Mouse (Mus musculus) large intestine, adult 2 months (tissue): ENCODE data around the gene Tmem98. TPM values are rescaled to one million over a fixed set of nuclear protein-coding genes. Genes with fewer than 3 reads are reported as not detected.

Experiments used
- DNase-seq: peaks from one replicate; pipeline ENCODE4 v3.0.0-alpha.2; 2012; ENCODE audit warnings: low read depth, low spot score
- WGBS: fragments of 180-500 bp; shearing (Covaris S2); methylation state at CpG from one replicate; pipeline ENCODE4 v1.1.7; 2018; 5-methylcytosine and 5-hydroxymethylcytosine counted together
- polyA plus RNA-seq: library from polyadenylated mRNA; depleted of rRNA; stranded (reverse); fragments of >200 nt; gene quantifications from 2 replicates; pipeline ENCODE4 v1.2.3, GENCODE M21; 2012

Gene Tmem98
- polyA plus RNA-seq, 1 experiment: 159 TPM

DNA sequence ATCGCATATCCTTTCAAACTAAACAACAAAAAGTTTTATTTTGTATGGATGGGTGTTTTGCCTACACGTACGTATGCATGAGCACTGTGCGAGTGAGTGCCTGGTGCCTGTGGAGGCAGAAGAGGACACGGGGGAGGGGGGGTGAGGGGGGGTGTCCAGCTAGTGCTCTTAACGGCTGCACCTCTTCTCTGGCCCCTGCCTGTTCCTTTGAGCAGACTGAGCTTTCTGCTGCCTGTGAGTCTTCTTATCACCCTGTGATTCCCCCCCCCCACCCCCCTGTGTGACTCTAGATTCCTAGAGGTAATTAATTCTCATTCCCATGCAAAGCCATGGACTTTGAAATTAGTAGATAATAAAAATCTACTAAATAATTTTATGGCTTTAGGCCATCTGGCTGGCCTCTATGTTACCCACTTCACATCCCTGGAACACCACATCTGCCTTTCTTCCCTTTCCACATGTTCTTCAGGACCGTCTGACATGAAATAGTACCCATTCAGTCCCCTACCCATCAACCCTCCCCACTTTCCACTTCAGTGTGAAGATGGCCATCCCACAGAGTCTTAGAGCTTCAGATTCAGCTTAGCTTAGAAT lies 20.2 kb upstream of the Tmem98 start:
- DNase-seq: no peak
- 42% methylated on average over 7 of the region's 7 CpGs for WGBS

DNA sequence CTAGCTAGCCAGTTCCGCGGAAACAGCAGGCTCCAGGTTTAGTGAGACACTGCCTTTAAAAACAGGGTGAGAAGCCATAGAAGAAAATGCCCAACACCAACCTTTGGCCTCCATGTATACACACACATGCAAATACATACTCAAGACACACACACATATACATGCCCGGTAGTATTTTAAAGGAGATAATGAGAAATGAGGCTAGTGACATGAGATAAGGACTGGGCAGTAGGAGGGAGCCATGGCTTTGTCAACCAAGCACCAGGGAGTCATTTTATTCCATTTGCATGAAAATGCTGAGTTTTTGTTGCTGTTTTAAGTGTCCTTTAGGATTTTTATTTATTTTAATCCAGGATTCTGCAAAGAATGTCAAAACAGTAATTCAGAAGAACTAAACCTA lies 19.6 kb upstream of the Tmem98 start:
- DNase-seq: no peak
- WGBS: 45% methylated on average over 3 of the region's 3 CpGs

DNA sequence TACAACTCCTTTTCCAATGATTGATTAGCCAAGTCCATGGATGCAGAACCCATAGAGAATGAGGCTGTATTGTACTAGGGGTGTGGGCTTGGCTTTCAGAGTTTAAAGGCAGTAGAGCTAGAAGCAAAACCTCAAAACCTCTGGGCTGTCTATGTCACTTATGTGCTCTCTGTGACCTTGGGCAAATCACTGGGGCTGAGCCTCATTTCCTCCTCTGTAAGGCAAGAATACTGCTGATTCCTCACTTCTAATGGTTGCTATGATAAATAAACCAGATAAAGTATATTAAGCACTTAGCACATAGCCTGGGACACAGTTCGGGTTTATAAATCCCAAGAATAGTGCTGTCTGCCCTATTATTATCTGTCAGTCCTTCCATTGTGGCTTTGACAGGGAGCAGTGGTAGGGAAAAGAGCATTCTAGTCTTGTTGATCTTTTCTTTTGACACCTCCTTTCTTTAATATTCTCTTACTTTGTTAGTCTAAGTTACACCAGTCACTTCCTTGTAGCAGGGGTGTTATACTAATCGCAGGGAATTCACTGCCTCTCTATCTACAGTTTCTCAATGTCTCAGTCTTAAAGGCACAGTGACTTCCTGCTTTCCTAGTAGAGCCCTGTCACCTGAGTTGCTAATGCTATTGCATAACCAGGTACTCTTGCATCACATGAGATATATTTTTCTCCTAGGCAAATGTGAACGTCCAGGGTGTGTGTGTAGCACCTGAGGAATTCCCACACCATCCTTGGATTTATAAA lies 18.1 kb upstream of the Tmem98 start:
- 15% methylated on average over 3 of the region's 3 CpGs for WGBS
- DNase-seq: no peak

DNA sequence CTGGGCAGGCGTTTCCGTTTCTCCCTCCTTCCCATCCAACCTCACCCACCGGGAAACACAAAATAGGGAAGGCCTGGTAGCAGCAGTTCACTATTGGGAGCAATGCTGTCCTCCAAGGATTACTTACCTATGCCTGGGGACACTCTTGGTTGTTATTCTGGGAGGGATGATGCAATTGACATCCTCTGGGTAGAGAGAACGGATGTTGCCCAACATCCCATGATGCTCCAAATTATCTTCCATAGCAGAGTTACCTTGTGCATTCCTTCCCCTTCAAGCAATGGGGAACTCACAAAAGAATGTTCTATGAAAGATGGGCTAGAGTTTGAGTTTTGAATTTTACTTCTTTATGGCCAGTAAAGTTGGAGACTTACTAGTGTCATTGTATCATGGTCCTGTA lies 16.6 kb upstream of the Tmem98 start:
- WGBS: 87% methylated on average over 4 of the region's 4 CpGs

DNA sequence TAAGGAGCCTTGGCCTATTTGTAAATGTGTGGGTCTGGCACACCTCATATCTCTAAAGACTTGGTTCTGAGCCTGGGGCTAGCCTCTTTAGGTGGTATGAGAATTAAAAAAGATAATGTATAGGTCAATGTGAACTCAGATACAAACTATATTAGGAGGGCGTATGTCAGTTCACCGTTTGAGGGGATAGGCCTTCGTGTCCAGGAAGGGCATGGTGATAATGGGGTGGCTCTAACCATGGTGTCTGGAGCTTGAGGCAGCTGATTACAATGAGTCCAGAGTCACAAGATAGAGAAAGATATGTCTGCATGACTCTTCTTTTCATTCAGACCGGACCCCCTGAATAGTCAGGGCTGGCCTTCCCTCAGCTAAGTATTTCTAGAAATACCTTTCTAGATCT lies 15.7 kb upstream of the Tmem98 start:
- 95% methylated on average over 4 of the region's 4 CpGs for WGBS
- DNase-seq: no peak

More for the DNA sequence above, 16.6 kb upstream of the Tmem98 start:
- DNase-seq: no peak

DNA sequence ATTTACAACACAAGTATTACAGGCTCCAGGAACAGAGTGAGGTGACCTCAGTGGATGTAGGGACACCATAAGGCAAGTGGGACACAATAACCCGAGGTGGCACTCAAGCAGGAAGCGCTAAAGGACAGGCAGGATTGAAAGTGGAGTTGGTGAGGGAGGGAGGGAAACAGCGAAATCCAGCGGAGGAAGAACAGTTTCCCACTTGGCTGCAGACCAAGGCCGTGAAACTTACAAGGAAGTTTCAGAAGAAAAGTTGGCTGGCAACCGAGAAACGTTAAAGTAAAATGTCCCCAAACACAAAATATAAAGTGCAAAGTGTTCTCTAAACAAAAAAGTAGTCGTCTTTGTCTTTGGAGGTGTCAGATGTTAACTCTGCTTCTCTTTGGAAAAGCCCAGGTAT lies 14.5 kb upstream of the Tmem98 start:
- WGBS: 10% methylated on average over 8 of the region's 8 CpGs
- DNase-seq: no peak

DNA sequence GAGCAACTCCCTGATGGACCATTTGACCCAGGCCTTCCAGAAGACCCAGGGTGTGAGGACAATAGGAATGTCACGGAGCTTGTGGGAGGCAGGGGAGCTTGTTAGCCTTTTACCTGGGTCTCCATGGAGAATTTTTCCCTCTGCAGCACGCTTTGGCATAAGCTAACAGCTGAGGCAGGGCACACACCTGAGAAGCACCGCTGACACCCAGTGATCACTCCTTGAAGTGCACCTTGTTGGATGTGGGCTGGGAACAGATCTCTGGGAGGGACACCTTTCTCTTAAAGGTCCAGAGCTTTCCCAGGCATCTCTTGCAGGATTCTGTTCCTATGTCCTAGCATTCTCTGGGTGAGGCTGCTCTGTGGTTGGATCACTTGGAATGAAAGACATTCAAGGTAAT lies 10.0 kb upstream of the Tmem98 start:
- WGBS: 23% methylated on average over 3 of the region's 3 CpGs
- DNase-seq: no peak

DNA sequence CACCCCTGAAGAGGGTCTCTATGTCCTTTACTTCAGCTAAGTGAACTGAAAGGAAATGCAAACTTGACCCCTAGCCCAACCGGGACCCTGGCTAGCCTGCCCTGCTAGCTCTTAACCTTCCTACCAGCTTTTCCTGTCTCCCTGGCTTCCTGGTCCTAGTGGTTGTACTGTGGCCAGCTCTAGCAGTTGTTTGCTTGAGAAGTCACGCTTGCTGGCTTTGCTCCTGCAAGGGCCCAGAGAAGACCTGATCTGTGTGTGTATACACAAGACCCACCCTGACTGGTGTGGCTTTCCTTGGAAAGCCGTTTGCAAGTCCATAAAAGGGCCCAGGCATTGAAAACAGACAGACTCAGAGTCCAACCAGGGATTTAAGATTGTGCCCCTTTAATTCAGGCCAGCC lies 7.3 kb upstream of the Tmem98 start:
- WGBS: 7% methylated on average over 3 of the region's 3 CpGs
- DNase-seq: peak; percentile 79

DNA sequence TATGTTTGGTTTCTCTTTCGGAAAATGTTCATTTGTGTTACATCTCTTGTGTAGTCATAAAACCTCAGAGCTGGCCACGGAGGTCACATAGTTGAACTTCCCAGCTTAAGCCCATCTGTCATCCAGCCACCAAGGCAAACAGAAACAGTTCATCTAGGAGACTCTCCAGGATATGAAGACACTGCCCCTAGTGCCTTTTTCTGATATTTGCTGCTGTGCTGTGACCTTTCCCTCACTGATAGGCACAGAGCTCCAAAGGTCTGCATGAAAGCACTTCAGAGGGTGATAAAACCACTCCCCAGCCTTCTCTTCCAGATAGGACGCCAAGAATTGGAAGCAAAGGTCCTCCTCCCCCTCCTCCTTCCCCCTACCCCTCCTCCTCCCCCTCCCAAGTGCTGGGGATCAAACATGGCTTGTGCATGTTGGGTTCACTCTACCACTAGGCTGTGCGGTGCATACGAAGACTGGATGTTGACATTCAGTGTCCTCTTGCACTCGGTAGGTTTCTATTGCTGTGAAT lies 1.4 kb upstream of the Tmem98 start:
- 25% methylated on average over 6 of the region's 6 CpGs for WGBS
- peak; percentile 82 for DNase-seq

DNA sequence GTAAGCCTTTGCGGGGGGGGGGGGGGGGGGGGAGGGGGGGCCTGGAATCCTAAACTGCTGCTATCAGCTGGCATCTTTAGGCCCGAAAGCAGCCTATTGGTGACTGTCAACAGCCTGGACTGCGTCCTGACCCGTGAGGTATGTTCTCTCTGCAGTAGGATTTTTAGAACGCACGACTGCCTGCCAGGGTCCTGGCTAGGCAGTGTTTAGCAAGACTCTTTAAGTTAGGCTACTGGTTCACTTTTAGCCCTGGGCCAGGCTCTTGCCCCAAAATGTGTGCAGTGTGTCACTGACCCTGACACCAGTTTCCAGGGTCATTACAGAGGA lies 346 bp upstream of the Tmem98 start:
- 40% methylated on average over 6 of the region's 6 CpGs for WGBS
- no peak for DNase-seq

DNA sequence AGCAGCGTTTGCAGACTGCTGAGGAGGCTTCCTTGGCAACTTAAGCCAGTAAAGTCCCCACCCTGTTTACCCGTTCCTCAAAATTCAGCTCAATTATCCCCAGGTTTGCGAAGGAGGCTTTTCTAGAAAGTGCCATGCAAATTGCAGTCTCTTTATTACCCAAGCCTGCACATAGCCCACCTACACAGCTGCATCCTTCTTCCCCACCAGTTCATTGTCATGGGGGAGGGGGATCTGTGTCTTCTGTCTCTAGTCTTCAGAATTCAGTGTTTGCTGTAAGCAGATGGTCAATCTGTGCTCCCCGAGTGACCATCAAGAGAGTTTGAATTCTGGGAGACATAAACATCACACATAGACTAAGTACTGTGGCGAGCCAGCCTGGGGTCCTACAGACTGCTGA lies 1.2 kb downstream of the Tmem98 start:
- no peak for DNase-seq
- 18% methylated on average over 5 of the region's 5 CpGs for WGBS

DNA sequence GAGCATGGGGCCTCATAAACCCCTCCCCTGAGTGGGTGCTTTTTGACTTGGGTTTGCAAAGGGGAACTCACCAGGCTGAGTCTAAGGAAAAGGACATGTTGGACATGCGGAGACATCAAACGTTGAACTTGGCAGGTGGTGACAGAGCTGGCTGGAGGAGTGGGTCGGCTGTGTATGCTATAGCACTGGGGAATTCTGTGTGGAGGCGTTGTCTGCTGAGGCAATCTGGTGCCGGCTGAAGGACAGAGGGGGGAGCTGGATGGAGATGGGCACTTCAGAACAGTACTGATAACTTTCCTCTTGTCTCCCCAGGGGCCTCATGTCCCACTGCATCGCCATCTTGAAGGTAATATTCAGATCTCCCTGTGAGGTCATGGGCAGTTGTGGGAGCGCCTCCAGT lies 5.4 kb downstream of the Tmem98 start:
- no peak for DNase-seq
- WGBS: 83% methylated on average over 7 of the region's 7 CpGs

DNA sequence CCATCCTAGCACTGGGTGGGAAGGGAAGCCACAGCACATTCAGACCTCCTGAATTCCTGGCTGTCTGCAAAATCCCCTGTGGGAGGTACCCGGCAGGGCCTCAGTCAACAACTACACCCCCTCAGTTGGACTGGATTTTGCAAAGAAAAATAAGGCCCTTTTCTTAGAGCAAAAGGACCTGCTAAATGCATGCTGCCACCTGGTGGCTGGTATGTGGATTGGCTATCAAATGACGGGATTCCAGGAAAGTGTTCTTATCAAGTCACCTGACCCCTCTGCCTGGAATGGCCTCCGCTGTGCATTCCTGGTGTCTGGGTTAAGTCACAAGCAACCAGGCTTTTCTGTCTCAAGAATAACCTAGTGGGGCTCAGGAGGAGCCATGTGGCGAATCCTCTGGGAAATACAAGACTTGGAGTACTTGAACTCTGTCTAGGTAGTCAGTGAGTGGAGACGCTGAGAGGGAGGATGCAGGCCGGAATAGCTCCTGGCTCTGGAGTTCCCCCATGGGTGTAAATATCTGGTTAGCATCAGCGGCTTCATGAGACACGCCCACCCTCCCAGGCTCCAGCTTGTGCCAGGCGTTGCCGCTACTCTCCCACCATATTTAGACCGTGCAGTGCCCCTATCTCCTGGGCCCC lies 8.2 kb downstream of the Tmem98 start:
- DNase-seq: peak; percentile 85
- WGBS: 39% methylated on average over 11 of the region's 11 CpGs

DNA sequence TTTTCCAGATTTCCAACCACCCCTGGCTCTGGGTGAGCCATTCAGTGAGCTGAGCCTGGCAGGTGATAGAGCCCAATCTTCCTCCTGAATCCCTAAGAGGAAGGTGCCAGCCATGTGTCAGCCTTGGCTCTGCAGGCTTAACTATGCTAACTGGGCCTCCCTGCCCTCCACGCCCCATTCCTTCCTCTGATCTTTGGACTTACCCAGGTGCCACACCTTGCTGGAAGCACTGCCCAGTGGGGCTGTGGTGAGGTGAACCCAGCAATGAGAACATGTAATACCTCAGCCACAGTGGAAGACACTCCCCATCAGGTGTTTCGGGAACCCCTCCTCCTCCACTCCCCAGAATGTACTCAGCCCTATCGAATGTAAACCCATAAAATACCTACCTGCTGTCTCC lies 10.1 kb downstream of the Tmem98 start:
- peak; percentile 95 for DNase-seq
- 35% methylated on average over 3 of the region's 3 CpGs for WGBS

DNA sequence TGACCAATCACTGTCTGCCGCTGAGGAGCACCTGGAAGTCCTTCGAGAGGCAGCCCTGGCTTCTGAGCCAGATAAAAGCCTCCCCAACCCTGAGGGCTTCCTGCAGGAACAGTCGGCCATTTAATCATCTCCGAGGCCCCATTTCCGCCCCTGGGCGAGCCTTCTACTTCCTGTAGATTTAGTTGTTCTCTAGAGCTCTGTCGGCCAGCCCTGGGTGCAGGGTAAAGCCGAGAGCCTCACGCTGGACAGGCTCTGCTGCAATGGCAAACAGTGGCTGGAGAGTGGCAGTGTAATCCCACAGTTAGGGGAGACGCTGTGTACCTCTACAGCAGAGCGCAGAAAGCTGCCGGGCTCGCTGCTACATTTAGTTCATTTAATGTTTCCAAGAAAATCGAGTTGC lies 11.3 kb downstream of the Tmem98 start:
- DNase-seq: no peak
- WGBS: 78% methylated on average over 14 of the region's 14 CpGs

DNA sequence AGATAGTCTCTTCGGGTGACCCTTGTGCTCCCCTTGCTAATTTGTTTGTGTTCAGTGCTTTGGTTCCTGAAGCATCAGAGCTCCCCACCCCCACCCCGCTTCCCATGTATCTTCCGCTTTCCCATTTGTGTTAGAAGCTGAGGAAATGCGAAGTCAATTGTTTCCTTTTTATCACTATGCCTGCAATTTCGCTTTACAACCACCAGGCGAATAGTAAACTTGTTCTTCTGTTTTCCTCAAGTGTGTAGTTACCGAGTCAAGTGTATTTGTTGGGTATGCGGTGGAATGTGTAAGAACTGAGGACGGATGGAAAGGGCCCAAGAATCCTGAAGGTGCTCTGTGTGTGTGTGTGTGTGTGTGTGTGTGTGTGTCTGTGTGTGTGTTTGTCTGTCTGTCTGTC lies 11.8 kb downstream of the Tmem98 start:
- no peak for DNase-seq
- whole genome bisulfite sequencing: 84% methylated on average over 9 of the region's 9 CpGs

DNA sequence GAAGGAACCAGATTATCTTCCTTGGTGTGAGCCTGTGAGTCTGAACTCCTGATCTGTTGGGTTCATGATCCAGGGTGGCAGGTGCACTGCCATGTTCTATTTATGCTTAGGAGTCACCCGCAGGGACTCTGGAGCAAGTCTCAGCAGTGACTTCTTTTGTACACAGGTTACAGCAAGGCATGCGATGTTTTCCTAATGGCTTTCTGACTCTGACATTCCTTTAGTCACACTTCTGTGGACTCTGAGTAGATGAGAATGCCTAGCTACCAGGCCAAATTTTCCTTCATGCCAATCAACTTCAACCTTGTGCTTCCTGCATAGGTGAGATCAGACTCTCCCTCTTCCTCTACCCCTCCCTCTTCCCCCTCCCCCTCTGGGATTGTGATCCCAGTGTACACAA lies 25.4 kb downstream of the Tmem98 start:
- DNase-seq: no peak
- WGBS: 81% methylated on average over 2 of the region's 2 CpGs

DNA sequence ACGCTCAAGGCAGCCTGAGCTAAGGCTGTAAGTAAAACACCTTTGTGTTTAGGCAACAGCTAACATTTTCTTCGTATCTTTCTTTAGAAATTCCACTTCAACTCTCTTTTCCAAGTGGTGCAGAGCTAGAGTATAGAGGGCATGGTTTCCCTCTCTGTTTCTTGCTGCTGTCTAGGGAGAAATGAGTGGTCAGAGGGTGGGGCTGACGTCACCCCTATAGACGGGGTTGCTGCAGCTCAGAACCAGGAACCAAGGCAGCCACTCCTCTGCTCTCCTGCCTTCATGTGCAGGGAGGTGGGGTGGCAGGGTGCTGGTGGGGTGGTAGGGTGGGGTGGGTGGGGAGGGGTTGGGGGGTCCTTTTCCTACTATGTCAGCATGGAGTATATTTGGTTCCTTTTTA lies 25.9 kb downstream of the Tmem98 start:
- DNase-seq: no peak
- WGBS: 40% methylated on average over 4 of the region's 4 CpGs

DNA sequence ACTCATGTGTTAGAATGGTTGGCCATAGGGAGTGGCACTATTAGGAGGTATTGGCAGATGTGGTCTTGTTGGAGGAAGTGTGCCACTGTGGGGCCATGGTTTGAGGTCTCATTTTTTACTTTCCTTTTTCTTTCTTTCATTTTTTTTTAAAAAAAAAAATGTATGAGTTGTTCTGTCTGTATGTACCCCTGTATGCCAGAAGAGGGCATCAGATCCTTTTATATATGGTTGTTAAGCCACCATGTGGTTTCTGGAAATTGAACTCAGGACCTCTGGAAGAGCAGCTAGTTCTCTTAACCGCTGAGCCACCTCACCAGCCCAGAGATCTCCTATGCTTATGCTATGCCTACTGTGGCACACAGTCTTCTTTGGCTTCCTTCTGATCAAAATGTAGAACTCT lies 28.7 kb downstream of the Tmem98 start:
- no peak for DNase-seq
- 81% methylated on average over 1 of the region's 1 CpGs for WGBS

DNA sequence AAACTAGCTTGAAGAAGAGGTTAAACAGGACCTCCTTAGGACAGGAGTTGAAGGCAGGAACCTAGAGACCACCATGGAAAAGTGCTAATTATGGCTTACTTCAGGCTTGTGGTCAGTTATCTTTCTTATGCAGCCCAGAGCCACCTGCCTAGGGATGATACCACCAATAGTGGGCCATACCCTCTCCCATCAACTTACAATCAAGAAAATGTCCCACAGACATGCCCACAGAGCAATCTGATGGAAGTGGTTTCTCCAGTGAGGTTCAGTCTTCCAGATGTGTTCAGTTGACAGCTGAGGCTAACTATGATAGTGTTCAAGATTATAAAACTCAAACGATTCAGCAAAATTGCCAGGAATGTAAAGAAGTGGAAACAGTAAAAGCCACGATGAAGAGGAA lies 33.5 kb downstream of the Tmem98 start:
- 56% methylated on average over 2 of the region's 2 CpGs for WGBS
- no peak for DNase-seq

DNA sequence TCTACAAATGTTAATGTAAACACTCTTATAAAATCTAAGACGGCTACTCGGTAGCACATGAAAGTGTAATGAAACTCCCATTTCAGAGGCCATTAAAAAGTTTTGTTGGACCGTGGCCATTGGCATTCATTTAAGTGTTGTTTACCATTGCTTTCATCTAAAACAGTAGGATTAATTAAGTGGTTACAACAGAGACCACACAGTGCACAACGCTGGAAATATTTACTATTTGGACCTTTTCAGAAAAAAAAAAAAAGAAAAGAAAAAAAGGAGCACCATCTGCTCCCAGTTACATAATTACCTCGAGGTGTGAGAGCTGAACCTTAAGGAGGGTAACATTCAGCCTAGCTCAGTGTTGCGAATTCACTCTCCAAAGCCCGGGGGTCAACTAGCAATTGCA lies 35.5 kb downstream of the Tmem98 start:
- WGBS: 40% methylated on average over 7 of the region's 7 CpGs
- no peak for DNase-seq
